Mouse (Mus musculus) heart, postnatal 0 days (tissue): ENCODE measurements at regions not wholly inside any gene's neighbourhood (a gene's known extent, or its start where the extent isn't known, plus 50 kb on each side); places are given as distances from the start of the nearest gene placed in this dataset.

Experiments used
- ATAC-seq: fragments of 200-750 bp; cut with Nextera tagmentation; 2 replicates; pipeline ENCODE4 v1.8.0; 2017; ENCODE audit warnings: low read depth, moderate number of reproducible peaks, moderate library complexity; ENCODE audit not compliant: insufficient read depth
- DNase-seq: peaks from one replicate; pipeline ENCODE4 v3.0.0-alpha.2; 2016; ENCODE audit warnings: low spot score
- H3K27ac ChIP-seq: fragments of 300-500 bp; sonication (generic); 2 replicates; pipeline ENCODE4 v1.5.1; 2014; ENCODE audit warnings: low read depth, mild to moderate bottlenecking
- H3K27me3 ChIP-seq: fragments of 300-500 bp; sonication (generic); 2 replicates; pipeline ENCODE4 v1.6.1; 2014; ENCODE audit warnings: low read length, mixed read lengths; ENCODE audit not compliant: control insufficient read depth, insufficient read depth
- H3K36me3 ChIP-seq: fragments of 300-500 bp; sonication (generic); replicated peaks from 2 replicates; pipeline ENCODE4 v1.6.1; 2014; ENCODE audit warnings: low read length, mixed read lengths; ENCODE audit not compliant: control insufficient read depth, insufficient read depth
- H3K4me1 ChIP-seq: fragments of 300-500 bp; sonication (generic); 2 replicates; pipeline ENCODE4 v1.6.1; 2014; ENCODE audit warnings: antibody characterized with exemption; ENCODE audit not compliant: control insufficient read depth, insufficient read depth
- H3K4me2 ChIP-seq: fragments of 300-500 bp; sonication (generic); 2 replicates; pipeline ENCODE4 v1.6.1; 2014; ENCODE audit warnings: low read depth, mild to moderate bottlenecking, low read length, moderate library complexity
- H3K4me3 ChIP-seq: fragments of 300-500 bp; sonication (generic); 2 replicates; pipeline ENCODE4 v1.5.1; 2014; ENCODE audit warnings: low read depth, low read length
- H3K9ac ChIP-seq: fragments of 300-500 bp; sonication (generic); replicated peaks from 2 replicates; pipeline ENCODE4 v1.6.1; 2014; ENCODE audit warnings: low read depth, low read length, mixed read lengths
- H3K9me3 ChIP-seq: fragments of 300-500 bp; sonication (generic); replicated peaks from 2 replicates; pipeline ENCODE4 v1.6.1; 2016; ENCODE audit warnings: low read length; ENCODE audit not compliant: control insufficient read depth
- CTCF ChIP-seq: IDR thresholded peaks from 2 replicates; pipeline ENCODE4 v1.5.1; 2016; ENCODE audit warnings: antibody characterized with exemption, control low read depth, low read depth
- EP300 ChIP-seq: IDR thresholded peaks from 2 replicates; pipeline ENCODE4 v1.6.1; 2016; ENCODE audit warnings: antibody characterized with exemption, low read depth
- WGBS: fragments of 180-500 bp; shearing (Covaris S2); extraction: QIAGEN DNeasy Blood & Tissue Kit; methylation state at CpG from one replicate; pipeline ENCODE4 v1.1.7; 2014; 5-methylcytosine and 5-hydroxymethylcytosine counted together

DNA sequence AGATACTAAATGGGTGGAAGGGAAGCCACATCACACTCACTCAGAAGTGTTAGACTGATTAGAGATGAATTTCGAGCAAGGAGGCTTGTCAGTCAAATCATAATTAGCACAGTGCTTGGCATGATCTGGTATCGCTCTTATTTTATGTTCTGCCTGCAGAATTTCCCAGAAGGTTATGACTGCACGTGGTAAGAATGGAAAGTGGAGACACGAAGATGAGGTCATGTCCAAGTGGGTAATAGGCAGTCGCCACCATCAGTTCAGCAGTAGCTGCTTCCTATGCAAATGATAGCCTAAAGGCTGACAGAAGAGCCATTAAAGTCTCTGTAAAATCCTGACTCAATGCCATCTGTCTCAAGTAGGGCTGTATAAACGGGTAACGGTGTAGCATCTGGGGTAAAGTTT, 186.0 kb upstream of the Slc30a5 start:
- H3K4me3 ChIP-seq, result no peak overlapping the region
- ATAC-seq (no peak), DNase-seq (no peak)
- TF ChIP-seq EP300, result no peak
- no peak for TF ChIP-seq CTCF
- H3K4me2 ChIP-seq, result no peak overlapping the region
- H3K9ac ChIP-seq, result no peak overlapping the region
- 48% methylated on average over 7 of the region's 7 CpGs for WGBS
- no peak overlapping the region for H3K27ac ChIP-seq
- no peaks in the 10 kb centered on the region for H3K36me3 ChIP-seq
- H3K4me1 ChIP-seq, result no peaks in the 10 kb centered on the region
- no peaks in the 10 kb centered on the region for H3K27me3 ChIP-seq
- no peaks in the 10 kb centered on the region for H3K9me3 ChIP-seq

DNA sequence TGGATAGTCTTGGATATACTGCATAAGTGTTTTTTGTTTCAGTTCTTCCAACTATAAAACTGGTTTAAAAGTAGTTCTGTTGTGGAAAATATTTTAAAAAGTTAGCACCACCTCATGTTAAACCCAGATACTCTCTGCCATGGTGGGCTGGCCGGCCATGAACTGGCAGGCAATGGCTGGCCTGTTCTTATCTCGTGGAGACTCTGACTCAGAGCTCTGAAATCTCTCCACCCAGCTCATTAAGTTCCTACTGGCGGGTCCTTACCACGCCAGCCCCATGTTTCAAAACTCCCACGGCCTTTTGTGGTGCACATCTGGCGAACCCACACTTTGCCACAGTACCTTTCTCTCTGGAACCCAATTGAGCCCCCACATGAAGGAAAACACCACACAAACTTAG, 183.8 kb upstream of the Slc30a5 start:
- Histone ChIP-seq H3K27me3 (no peaks in the 10 kb centered on the region), H3K4me2 (no peak overlapping the region), H3K9ac (no peak overlapping the region), H3K4me3 (no peak overlapping the region), H3K36me3 (no peaks in the 10 kb centered on the region), H3K27ac (no peak overlapping the region), H3K4me1 (no peaks in the 10 kb centered on the region), H3K9me3 (no peaks in the 10 kb centered on the region)
- no peak for DNase-seq
- 32% methylated on average over 6 of the region's 6 CpGs for WGBS
- no peak for TF ChIP-seq CTCF
- no peak for TF ChIP-seq EP300
- no peak for ATAC-seq

DNA sequence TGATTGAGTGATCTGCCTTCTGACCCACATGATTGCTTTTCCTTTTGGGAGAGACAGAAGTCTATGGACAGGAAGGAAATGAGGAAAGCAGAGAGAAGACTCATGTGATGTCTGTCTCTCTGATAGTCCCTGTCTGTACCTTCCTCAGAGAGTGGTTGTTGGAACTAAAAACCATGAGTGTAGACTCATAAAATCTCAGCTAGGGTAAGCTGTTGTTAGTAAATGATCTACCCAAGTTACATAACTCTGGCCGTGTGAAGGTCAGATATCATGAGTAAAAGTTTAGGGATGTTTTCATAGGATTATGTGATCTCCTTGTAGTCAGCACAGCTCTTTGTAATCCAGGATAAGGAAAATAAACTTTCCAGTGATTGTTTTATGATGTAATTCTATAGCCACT, 183.0 kb upstream of the Slc30a5 start:
- DNase-seq, result no peak
- H3K27ac ChIP-seq, result no peak overlapping the region
- no peak overlapping the region for H3K9ac ChIP-seq
- H3K4me3 ChIP-seq, result no peak overlapping the region
- H3K4me2 ChIP-seq, result no peak overlapping the region
- no peak for TF ChIP-seq CTCF
- no peak for TF ChIP-seq EP300
- H3K36me3 ChIP-seq, result no peaks in the 10 kb centered on the region
- no peak for ATAC-seq
- no peaks in the 10 kb centered on the region for H3K27me3 ChIP-seq
- WGBS, result 50% methylated on average over 1 of the region's 1 CpGs
- no peaks in the 10 kb centered on the region for H3K9me3 ChIP-seq
- no peaks in the 10 kb centered on the region for H3K4me1 ChIP-seq

DNA sequence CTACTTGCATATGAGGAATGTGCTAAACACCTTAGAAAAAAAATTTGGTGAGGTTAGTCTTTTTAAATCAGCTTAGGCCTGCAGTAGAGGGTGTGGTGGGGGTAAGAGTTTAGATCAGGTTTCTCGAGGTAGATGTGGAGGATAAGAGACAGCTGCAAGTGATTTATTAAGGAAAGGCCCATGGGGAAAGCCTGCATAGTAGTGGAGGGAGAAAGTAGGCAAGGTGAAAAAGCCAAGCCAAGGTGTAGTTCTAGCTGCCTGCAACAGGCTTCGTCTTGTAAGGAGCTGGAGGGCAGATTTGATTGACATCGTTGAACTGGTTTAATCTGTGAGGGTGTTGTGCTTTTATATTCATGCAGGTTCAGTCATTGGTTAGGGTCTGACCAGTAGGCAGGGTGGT, 182.2 kb upstream of the Slc30a5 start:
- TF ChIP-seq CTCF, result no peak
- TF ChIP-seq EP300, result no peak
- 79% methylated on average over 3 of the region's 3 CpGs for WGBS

DNA sequence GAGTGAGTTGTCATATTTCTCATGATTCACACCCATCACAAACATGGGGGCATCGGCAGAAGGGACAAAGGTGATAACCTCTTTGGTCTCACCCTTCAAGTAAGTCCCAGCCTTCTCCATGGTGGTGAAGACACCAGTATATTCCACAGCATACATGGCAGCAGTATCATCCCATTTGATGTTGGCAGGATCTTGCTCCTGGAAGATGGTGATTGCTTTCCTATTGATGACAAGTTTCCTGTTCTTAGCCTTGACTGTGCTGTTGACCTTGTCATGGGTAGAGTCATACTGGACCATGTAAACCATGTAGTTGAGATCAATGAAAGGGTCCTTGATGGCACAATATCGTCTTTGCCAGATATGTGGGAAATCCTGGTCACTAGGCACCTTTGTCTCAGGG, 180.4 kb upstream of the Slc30a5 start:
- H3K36me3 ChIP-seq, result no peaks in the 10 kb centered on the region
- no peak for ATAC-seq
- TF ChIP-seq CTCF (no peak), EP300 (no peak)
- H3K9me3 ChIP-seq, result no peaks in the 10 kb centered on the region
- H3K4me1 ChIP-seq, result no peaks in the 10 kb centered on the region
- no peak for DNase-seq
- no peak overlapping the region for H3K4me3 ChIP-seq
- H3K27ac ChIP-seq, result no peak overlapping the region
- H3K4me2 ChIP-seq, result no peak overlapping the region
- H3K27me3 ChIP-seq, result no peaks in the 10 kb centered on the region
- WGBS, result 80% methylated on average over 2 of the region's 2 CpGs
- H3K9ac ChIP-seq, result no peak overlapping the region

More for the DNA sequence above, 182.2 kb upstream of the Slc30a5 start:
- Histone ChIP-seq H3K9me3 (no peaks in the 10 kb centered on the region), H3K27me3 (no peaks in the 10 kb centered on the region), H3K9ac (no peak overlapping the region), H3K4me2 (no peak overlapping the region), H3K36me3 (no peaks in the 10 kb centered on the region), H3K4me1 (no peaks in the 10 kb centered on the region), H3K27ac (no peak overlapping the region), H3K4me3 (no peak overlapping the region)
- no peak for DNase-seq
- no peak for ATAC-seq

DNA sequence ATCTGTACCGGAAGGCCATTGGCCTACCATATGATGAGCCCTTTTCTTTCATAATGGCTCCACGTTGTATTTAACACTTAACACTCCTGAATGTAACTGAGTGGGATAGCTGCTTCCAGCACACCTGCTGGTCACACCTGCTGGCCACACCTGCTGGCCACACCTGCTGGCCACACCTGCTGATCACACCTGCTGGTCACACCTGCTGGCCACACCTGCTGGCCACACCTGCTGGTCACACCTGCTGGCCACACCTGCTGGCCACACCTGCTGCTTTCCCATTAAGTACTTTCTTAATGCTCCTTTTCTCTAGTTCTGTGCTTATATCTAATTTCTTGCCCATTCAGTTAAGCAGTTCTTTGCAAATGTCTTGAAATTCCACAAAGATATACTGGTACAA, 157.4 kb upstream of the Slc30a5 start:
- Histone ChIP-seq H3K27me3 (no peaks in the 10 kb centered on the region), H3K27ac (no peak overlapping the region), H3K4me3 (no peak overlapping the region), H3K9ac (no peak overlapping the region), H3K4me1 (no peaks in the 10 kb centered on the region), H3K36me3 (no peaks in the 10 kb centered on the region), H3K9me3 (no peaks in the 10 kb centered on the region), H3K4me2 (no peak overlapping the region)
- DNase-seq (no peak), ATAC-seq (no peak)
- TF ChIP-seq EP300 (no peak), CTCF (no peak)
- whole genome bisulfite sequencing, result 92% methylated on average over 2 of the region's 2 CpGs
